Mouse (Mus musculus) midbrain, embryonic 15.5 days (tissue): ENCODE measurements at regions not wholly inside any gene's neighbourhood (a gene's known extent, or its start where the extent isn't known, plus 50 kb on each side); places are given as distances from the start of the nearest gene placed in this dataset.

Experiments
- ATAC-seq: fragments of 200-750 bp; cut with Nextera tagmentation; replicated peaks from 2 replicates; pipeline ENCODE4 v1.8.0; 2017; ENCODE audit warnings: moderate TSS enrichment
- H3K27ac ChIP-seq: fragments of 300-500 bp; sonication (generic); 2 replicates; pipeline ENCODE4 v1.5.1; 2015; ENCODE audit warnings: mild to moderate bottlenecking, inconsistent platforms
- H3K27me3 ChIP-seq: fragments of 300-500 bp; sonication (generic); replicated peaks from 2 replicates; pipeline ENCODE4 v1.6.1; 2015; ENCODE audit warnings: inconsistent platforms
- H3K36me3 ChIP-seq: fragments of 300-500 bp; sonication (generic); replicated peaks from 2 replicates; pipeline ENCODE4 v1.6.1; 2015; ENCODE audit warnings: inconsistent platforms
- H3K4me1 ChIP-seq: fragments of 300-500 bp; sonication (generic); 2 replicates; pipeline ENCODE4 v1.6.1; 2015; ENCODE audit warnings: inconsistent platforms
- H3K4me2 ChIP-seq: fragments of 300-500 bp; sonication (generic); 2 replicates; pipeline ENCODE4 v1.6.1; 2015; ENCODE audit warnings: inconsistent platforms, mild to moderate bottlenecking, moderate library complexity
- H3K4me3 ChIP-seq: fragments of 300-500 bp; sonication (generic); 2 replicates; pipeline ENCODE4 v1.5.1; 2015; ENCODE audit warnings: mild to moderate bottlenecking, inconsistent platforms
- H3K9ac ChIP-seq: fragments of 300-500 bp; sonication (generic); 2 replicates; pipeline ENCODE4 v1.6.1; 2015; ENCODE audit warnings: mild to moderate bottlenecking, inconsistent platforms
- H3K9me3 ChIP-seq: fragments of 300-500 bp; sonication (generic); 2 replicates; pipeline ENCODE4 v1.6.1; 2016; ENCODE audit warnings: inconsistent platforms
- WGBS: fragments of 180-500 bp; shearing (Covaris S2); methylation state at CpG from one replicate; pipeline ENCODE4 v1.1.7; 2015; ENCODE audit warnings: mixed read lengths; 5-methylcytosine and 5-hydroxymethylcytosine counted together

DNA sequence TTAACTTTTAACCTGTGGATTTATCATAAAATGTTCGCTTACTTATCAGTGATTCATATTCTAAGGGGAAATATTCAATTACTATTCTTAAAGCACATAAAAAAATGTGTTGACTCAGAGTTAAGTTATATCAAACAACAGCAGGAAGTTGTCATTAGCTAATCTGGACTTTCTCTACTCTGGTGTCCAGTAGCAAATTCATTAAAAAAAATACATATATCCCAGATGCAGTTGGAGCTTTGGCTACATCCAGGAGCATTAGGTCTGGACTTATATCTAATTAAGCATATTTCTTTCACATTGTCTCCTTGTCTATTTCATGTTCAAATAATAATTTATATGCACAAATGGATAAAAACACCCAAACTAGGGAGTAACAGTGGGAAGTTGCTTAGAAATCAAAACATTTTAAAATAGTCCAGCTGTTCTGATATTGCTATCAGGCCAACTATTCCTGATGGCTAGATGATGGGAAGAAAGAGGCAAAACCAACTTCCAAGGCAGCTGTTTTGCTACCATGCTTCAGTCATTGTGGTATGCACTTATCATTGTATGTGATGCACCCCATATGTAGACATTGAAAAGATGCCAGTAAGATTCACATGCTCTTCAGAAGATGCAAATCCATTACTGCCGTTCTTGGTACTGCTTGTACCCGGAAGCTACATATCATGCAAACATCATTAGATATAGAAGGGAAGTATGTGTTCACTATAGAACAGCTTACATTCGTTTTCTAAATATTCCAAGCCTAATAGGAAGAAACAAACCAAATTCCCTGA is 209.8 kb downstream of the 4933402N22Rik start:
- Histone ChIP-seq H3K4me3 (no peak overlapping the region), H3K9me3 (no peaks in the 10 kb centered on the region), H3K9ac (no peak overlapping the region), H3K27ac (no peak overlapping the region), H3K36me3 (no peaks in the 10 kb centered on the region), H3K4me1 (no peaks in the 10 kb centered on the region), H3K27me3 (no peaks in the 10 kb centered on the region), H3K4me2 (no peak overlapping the region)
- 89% methylated on average over 4 of the region's 4 CpGs for WGBS
- no peak for ATAC-seq

DNA sequence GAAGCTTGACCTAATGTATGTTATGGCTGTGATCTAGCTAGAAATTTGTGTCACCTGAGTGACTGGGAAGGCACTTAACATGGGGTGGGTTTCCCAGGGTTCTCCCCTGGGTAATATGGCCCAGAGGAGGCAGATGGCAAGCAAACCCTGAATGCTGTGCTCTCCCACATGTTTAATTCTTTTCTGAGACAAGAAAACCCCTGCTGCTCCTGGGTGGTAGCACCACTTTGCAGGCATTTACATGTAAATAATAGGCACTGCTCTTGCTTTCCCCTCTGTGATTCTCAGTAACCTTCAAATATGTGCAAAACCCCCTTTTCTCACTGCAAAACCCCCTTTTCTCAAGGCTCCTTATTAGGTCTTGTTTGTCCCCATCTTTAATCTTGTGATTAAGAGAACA is 221.1 kb downstream of the 4933402N22Rik start:
- Histone ChIP-seq H3K36me3 (no peaks in the 10 kb centered on the region), H3K9ac (no peak overlapping the region), H3K4me2 (no peak overlapping the region), H3K27ac (no peak overlapping the region), H3K9me3 (no peaks in the 10 kb centered on the region), H3K4me1 (no peaks in the 10 kb centered on the region), H3K4me3 (no peak overlapping the region), H3K27me3 (no peaks in the 10 kb centered on the region)
- no peak for ATAC-seq

DNA sequence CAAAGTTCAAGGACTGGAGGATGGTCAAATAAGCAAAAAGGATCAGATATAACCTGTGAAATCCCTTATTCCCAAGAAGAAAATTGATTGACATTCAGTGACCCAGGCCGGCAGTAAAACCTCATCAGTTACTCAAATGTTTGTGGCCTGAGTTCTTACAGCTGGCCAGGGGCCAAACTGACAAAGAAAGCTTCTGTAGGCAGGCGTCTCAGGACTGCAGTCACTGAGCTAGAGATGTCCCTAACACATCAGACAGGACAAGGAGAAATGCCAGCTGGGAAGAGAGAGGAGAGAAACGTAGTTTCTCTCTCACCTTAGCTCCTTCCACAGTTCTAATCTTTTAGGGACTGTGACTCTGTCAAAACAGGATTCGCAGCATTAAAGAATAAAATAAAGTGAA is 229.9 kb upstream of the Sema3d start:
- no peaks in the 10 kb centered on the region for H3K36me3 ChIP-seq
- no peak overlapping the region for H3K4me2 ChIP-seq
- 55% methylated on average over 4 of the region's 4 CpGs for WGBS
- H3K9ac ChIP-seq = no peak overlapping the region
- H3K27me3 ChIP-seq = no peaks in the 10 kb centered on the region
- H3K9me3 ChIP-seq = no peaks in the 10 kb centered on the region
- no peaks in the 10 kb centered on the region for H3K4me1 ChIP-seq
- H3K4me3 ChIP-seq = no peak overlapping the region
- ATAC-seq = no peak
- no peak overlapping the region for H3K27ac ChIP-seq

DNA sequence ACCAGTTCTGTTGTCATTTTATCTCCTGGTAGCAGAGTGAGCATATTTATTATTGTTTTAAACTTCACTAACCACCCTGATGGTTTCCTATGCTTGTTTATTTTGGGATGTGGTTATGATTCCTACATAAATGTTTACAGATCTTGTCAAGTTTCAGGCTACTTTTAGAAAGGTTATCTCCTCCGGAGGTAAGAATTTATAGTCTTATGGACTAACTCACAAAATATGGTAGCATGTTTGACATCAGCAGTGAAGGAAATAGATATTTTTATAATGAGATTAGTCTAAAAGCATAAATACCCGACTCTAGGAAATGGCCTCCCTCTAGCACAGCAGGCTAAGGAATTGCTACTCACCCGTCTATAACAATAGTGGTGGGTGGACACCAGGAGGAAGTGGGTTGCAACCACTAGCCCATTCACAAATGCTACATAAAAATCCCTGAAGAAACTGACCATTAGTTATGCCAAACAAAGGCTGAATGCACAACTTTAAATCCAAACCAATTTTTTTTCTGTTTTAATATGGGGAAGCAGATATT is 228.6 kb upstream of the Sema3d start:
- H3K27me3 ChIP-seq = no peaks in the 10 kb centered on the region
- H3K27ac ChIP-seq = no peak overlapping the region
- no peak for ATAC-seq
- 53% methylated on average over 3 of the region's 3 CpGs for WGBS
- no peak overlapping the region for H3K9ac ChIP-seq
- H3K4me3 ChIP-seq = no peak overlapping the region
- no peak overlapping the region for H3K4me2 ChIP-seq
- no peaks in the 10 kb centered on the region for H3K36me3 ChIP-seq
- H3K9me3 ChIP-seq = no peaks in the 10 kb centered on the region
- no peaks in the 10 kb centered on the region for H3K4me1 ChIP-seq

DNA sequence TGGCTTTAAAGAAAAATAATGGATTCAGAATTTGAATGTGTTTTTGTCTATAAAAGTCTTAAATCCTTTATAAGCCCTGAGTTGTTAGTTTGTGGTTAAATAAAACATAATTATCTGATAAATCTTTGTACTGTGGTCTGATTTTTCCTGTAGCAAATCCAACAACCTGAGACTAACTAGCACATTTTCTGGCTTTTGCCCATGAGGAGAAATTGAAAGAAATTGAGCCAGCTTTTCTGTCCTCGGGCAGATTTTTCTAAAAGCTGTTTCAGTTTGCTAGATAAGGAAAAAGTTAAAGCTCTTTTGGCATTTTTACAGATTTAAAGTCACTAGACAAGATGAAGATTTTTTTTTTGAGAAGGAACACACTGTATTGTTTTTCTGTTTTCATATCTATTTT is 191.5 kb upstream of the Sema3d start:
- H3K27me3 ChIP-seq = no peaks in the 10 kb centered on the region
- H3K4me3 ChIP-seq = no peak overlapping the region
- no peaks in the 10 kb centered on the region for H3K9me3 ChIP-seq
- ATAC-seq = no peak
- no peak overlapping the region for H3K4me2 ChIP-seq
- no peaks in the 10 kb centered on the region for H3K36me3 ChIP-seq
- WGBS = 76% methylated on average over 1 of the region's 1 CpGs
- no peaks in the 10 kb centered on the region for H3K4me1 ChIP-seq
- no peak overlapping the region for H3K27ac ChIP-seq
- H3K9ac ChIP-seq = no peak overlapping the region

DNA sequence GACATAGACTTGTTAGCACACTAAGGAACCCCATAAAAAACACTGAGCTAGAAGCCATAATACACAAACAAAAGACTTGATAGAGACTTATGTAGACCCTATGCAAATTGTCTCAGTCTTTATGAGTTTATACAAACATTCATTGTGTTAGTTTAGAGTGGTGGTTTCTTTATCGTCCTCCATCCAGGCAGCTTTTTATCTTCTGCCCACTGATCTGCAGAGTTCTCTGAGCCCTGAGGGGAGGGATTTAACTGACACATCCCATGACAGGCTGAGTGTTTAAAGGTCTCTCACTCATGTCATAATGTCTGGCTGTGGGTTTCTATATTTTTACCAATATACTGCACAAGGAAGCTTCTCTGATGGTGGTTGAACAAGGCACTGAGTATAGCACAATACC is 175.7 kb upstream of the Sema3d start:
- H3K9ac ChIP-seq = no peak overlapping the region
- H3K4me3 ChIP-seq = no peak overlapping the region
- no peaks in the 10 kb centered on the region for H3K9me3 ChIP-seq
- no peak for ATAC-seq
- H3K27me3 ChIP-seq = no peaks in the 10 kb centered on the region
- WGBS = 30% methylated on average over 1 of the region's 1 CpGs
- H3K27ac ChIP-seq = no peak overlapping the region
- H3K4me1 ChIP-seq = no peaks in the 10 kb centered on the region
- H3K4me2 ChIP-seq = no peak overlapping the region
- H3K36me3 ChIP-seq = no peaks in the 10 kb centered on the region

DNA sequence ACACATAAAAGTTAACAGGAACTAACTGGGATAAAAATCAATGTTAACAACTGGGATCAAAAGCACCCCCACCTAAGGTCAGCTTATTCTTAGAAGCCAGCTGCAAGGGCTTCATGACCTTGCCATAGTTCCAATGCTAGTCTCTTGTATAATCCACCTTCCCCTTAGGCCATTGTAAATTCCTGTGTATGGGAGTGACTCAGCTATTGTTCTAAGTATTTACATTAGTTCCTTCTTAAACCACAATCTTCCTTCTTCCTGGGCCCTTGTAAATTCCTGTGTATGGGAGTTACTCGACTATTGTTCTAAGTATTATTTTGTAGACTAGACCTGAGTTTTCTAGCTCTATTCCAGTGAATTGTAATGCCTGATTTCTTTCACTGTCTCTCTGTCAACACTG is 173.6 kb upstream of the Sema3d start:
- 61% methylated on average over 1 of the region's 1 CpGs for WGBS
- H3K36me3 ChIP-seq = no peaks in the 10 kb centered on the region
- ATAC-seq = no peak
- no peak overlapping the region for H3K4me3 ChIP-seq
- H3K4me1 ChIP-seq = no peaks in the 10 kb centered on the region
- H3K4me2 ChIP-seq = no peak overlapping the region
- H3K27me3 ChIP-seq = no peaks in the 10 kb centered on the region
- H3K27ac ChIP-seq = no peak overlapping the region
- H3K9ac ChIP-seq = no peak overlapping the region
- no peaks in the 10 kb centered on the region for H3K9me3 ChIP-seq

DNA sequence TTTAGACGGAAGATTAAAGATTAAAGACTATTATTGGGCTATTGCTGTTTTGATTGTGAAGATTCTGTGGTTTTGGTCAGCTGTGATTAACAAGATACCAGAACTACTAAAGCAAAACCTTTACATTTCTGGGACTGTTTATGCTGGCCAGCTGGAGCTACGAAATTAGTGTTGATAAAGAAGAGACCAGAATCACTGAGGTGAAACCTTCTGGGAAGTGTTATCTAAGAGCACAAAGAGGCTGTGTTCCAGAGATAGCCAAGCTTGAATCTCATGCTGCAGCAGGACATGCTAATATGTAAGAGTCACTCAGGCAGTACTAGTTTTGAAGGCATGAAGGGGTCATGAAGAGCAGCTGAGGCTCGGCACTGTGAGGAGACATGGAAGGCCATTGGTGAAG is 169.7 kb upstream of the Sema3d start:
- 91% methylated on average over 3 of the region's 3 CpGs for WGBS
- H3K36me3 ChIP-seq = no peaks in the 10 kb centered on the region
- H3K9me3 ChIP-seq = no peaks in the 10 kb centered on the region
- H3K27me3 ChIP-seq = no peaks in the 10 kb centered on the region
- H3K9ac ChIP-seq = no peak overlapping the region
- no peak for ATAC-seq
- no peak overlapping the region for H3K27ac ChIP-seq
- no peaks in the 10 kb centered on the region for H3K4me1 ChIP-seq
- H3K4me3 ChIP-seq = no peak overlapping the region
- no peak overlapping the region for H3K4me2 ChIP-seq

DNA sequence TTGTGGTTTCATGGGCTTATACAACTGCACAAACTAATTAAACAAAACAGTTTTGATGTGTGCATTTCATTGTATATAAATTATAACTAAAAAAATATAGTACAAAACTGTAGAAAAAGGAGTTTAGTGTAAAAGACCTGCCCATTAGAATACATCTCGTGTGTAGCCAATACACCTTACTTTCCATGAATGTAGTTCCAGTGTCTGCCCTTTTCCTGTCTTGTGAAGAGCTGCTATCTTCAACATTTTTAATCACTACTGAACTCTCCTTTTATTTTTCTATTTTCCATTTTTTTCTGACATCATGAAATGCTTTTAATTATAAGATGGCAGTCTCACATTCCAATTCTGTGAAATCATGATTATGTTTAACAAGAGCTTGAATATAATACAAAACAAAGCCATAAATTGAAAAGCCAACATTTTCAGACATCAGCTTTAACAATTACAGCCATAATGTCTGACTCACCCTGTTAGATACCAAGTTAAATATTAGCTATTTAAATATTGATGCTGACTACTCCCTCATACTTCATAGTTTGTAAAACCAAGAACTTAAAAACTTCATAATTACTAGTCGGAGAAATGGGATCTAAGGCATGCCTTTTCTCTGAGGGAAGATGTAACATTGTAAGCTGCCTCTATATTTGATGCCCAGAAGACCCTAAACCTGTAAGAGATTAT is 163.6 kb upstream of the Sema3d start:
- Histone ChIP-seq H3K27ac (no peak overlapping the region), H3K9me3 (no peaks in the 10 kb centered on the region), H3K4me1 (no peaks in the 10 kb centered on the region), H3K36me3 (no peaks in the 10 kb centered on the region), H3K4me3 (no peak overlapping the region), H3K9ac (no peak overlapping the region), H3K4me2 (no peak overlapping the region), H3K27me3 (no peaks in the 10 kb centered on the region)
- WGBS = 87% methylated on average over 2 of the region's 2 CpGs
- ATAC-seq = no peak

DNA sequence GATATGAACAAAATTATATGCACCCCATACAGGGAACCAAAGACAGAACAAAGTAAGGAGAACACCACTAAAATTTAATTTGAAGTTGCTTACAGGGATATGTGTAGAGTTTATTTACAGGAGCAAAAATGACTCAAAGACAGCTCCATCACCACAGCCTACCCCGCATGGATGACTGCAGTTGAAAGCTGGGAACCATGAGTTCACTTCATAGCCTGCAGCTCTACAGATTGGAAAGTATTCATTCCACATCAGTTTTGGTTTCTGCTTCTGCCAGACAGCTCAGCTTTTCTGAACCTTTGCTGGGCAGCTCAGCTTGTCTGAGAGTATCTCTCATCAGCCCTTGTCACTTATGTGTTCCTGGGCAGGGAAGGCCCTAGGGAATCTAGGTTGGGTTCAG is 160.6 kb upstream of the Sema3d start:
- WGBS = 100% methylated on average over 1 of the region's 1 CpGs
- H3K9me3 ChIP-seq = no peaks in the 10 kb centered on the region
- H3K27ac ChIP-seq = no peak overlapping the region
- no peak overlapping the region for H3K4me2 ChIP-seq
- no peak for ATAC-seq
- H3K4me3 ChIP-seq = no peak overlapping the region
- no peak overlapping the region for H3K9ac ChIP-seq
- no peaks in the 10 kb centered on the region for H3K36me3 ChIP-seq
- no peaks in the 10 kb centered on the region for H3K27me3 ChIP-seq
- no peaks in the 10 kb centered on the region for H3K4me1 ChIP-seq

DNA sequence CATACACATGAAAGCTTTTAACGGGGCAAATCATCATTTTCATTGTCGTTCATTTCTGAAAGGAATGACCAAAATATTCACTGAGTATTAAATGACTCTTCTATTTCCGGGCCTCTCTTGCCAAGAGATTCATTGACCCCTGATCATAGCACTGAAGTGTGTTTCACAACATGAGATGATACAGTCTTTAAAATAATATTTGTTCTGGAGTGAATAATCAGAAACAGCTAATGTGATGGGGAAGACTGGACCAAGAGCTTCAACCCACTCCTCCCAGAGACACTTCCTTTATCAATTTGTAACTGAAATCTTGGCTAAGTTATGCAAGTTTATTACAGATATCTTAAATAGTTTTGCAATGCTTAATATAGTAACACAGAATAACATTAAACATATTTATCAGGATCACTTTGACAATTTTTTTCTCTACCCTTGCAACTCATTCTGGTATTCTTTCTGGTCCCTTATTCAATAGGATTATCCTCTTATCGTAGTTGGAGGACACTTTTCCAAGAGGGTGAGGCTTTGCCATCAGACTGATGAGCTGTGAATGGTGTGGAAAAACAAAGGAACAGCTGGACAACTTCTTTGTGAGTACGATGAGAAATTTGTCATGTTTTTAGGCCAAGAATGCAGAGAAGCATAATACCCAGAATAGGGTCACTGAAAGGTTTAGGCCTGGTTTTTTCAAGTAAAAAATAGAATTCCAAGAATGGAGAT is 149.6 kb upstream of the Sema3d start:
- Histone ChIP-seq H3K4me3 (no peak overlapping the region), H3K36me3 (no peaks in the 10 kb centered on the region), H3K27me3 (no peaks in the 10 kb centered on the region), H3K9me3 (no peaks in the 10 kb centered on the region), H3K4me2 (no peak overlapping the region), H3K27ac (no peak overlapping the region), H3K4me1 (no peaks in the 10 kb centered on the region), H3K9ac (no peak overlapping the region)
- no peak for ATAC-seq
- WGBS = 62% methylated on average over 5 of the region's 5 CpGs

DNA sequence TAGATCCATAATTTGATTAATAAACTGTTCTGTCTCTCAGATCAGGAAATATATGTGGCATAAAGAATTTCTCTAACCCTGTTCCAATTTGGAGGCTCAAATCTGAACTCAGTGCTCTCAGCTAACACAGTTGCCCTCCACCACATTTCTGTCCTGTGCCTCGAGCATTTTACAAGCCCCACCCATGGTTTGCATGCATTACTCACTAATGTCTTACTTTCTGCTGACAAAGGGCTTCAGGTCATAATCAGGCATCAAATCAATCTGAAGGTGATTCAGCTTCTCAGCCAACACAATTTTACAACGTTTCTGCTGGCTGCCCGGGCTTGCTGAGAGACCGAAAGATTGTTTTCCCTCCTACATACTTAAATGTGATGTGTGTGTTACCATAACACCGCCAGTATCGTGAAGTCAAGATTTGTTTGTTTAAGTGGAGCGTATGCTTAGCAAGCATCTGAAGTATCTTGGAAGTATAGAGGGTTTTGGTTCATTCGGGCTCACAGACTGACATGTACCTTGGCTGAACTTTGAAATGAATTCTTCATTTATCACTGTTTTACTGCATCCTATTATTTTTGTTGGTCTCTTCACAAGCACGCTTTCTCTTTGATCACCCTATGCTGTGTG is 139.9 kb upstream of the Sema3d start:
- no peaks in the 10 kb centered on the region for H3K27me3 ChIP-seq
- no peaks in the 10 kb centered on the region for H3K4me1 ChIP-seq
- WGBS = 80% methylated on average over 9 of the region's 9 CpGs
- H3K4me2 ChIP-seq = no peak overlapping the region
- H3K36me3 ChIP-seq = no peaks in the 10 kb centered on the region
- no peaks in the 10 kb centered on the region for H3K9me3 ChIP-seq
- ATAC-seq = no peak
- no peak overlapping the region for H3K9ac ChIP-seq
- no peak overlapping the region for H3K4me3 ChIP-seq
- no peak overlapping the region for H3K27ac ChIP-seq
